Mouse (Mus musculus) mouse trophoblast stem cell (cell line): Measurements from ENCODE around the gene S1pr3.

Experiments used
- in situ Hi-C, 2 experiments: fragments of 300-500 bp; cut with MseI, MboI; formaldehyde crosslinking; loops; 2 replicates in 1 of 2; 3 replicates in 1 of 2; pipeline ENCODE4 v1.15.1; 2025

S1pr3 gene

DNA sequence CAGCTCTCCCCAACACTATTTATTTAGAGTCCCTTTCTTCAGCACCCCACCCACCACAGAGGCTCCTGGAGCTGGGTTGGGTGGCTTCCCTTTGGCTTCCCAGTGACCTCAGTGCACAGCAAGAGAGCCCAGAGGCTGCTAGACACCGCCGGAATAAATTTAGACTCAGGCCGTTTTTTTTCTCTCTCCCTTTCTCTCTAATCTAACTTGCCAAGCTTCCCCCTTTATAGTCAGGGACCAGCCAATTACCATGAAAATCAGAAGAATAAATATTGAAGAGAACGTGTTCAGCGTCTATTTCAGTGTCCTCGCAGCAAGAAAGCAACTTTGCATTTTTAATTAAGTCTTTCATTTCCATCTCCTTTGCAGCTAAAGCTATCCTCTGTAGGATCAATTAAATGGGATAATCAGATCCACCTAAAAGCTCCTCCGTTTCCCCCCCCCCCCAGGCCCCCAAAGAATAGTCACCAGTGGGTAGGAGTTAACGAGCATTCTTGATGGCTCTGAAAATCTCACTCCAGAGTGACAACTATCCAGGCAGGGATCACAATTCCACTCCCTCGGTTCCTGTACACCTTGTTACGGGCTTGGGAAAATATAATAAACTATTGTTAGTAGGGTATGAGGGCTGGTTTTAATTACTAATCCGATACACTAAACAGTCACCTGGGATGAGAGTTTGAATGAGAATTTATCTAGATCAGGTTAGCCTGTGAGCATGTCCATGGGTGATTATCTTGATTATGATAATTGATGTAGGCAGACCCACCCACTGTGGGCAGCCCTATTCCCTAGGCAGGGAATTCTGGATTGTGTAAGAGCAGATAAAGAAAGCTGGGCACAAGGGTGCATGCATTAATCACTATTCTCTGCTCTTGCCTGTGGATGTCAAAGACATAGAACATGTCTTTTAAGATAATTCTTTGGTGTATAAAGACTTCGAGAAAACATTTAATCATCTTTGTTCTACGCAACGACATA lies 29.0 kb downstream of the S1pr3 start:
- in situ Hi-C loops, result no loop called here

DNA sequence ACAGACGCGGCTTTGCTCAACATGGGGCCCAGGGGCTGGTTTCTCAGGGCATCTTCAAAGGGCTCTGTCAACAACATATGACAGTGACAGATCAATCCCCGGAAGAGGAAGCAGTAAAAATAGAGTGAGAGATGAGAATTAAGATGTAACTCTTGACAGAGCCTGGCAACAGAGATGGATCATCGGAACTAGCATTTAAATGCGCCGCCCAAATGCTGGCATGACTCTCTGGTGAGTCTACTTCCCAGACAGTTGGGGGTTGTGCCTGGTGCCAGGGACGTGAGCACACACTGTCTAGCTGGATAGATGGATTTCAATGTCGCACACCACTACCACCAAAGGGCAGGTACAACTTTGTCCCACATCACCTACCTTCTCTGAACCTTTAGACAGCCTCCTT lies 34.5 kb downstream of the S1pr3 start:
- in situ Hi-C loops, result no loop called here

DNA sequence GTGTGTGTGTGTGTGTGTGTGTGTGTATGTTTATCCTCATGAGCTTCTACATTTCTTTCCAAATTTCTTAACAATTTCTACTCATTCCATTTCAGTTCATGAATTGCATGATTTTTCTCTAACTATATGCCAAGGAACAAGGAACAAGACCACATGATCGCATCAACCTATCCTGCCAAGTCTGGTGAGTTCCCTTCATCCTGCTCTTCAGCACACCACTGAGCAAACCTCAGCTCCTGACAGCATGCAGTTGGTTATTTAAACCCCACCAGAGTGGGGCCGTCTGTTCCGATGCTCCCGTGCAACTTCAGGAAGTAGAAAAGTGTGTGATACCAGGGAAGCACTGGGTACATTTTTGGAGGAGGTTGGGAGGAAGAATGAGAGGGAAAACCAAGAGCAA lies 38.1 kb downstream of the S1pr3 start:
- in situ Hi-C loops, result no loop called here

DNA sequence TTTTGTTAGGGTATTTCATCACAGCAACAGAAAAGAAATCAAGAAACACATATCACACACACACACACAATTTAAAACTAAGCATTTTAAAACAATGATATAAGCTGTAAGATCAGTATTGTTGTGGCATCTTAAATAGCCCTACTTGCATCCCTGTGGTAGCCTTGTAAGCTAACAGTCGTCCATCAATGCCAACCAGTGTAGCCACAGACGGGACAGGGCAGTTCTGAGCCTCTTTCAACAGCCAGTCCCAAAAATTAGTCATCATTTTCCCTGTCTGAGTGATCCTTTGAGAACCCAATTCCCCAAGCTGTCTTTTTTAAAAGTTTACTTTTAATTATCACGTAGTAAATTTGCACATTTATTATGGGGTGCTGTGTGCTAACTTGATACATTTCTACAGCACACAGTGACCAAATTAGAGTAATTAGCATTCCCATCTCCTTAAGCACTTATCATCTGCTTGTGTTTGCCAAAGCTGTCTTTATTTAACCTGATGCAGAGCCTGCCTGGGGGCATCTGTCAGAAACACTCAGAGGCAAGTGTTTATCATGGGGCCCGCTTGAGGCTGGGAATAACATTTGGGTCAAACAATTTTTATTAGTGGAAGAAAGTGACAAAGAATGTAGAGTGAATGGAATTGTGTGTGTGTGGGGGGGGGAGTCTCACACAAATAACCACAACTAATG lies 47.9 kb downstream of the S1pr3 start:
- in situ Hi-C loops, result no loop called here

DNA sequence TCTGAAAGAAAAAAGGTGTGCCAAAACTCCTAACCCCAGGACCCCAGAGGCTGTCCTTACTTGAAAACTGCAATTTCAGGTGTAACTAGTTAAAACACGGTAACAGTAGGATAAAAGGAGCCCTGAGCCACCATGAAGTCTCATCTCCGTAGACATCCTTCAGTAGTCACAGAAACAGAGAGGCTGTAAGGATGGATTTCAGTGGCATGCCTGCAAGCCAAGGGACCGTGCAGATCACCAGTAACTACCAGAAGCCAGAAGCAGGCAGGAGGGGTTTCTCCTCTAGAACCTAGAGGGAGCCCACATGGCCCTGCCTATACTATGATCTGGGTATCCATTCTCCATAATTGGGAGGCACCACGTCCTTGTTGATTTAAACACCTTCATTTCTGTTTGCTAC lies 55.9 kb downstream of the S1pr3 start:
- in situ Hi-C loops, result no loop called here

DNA sequence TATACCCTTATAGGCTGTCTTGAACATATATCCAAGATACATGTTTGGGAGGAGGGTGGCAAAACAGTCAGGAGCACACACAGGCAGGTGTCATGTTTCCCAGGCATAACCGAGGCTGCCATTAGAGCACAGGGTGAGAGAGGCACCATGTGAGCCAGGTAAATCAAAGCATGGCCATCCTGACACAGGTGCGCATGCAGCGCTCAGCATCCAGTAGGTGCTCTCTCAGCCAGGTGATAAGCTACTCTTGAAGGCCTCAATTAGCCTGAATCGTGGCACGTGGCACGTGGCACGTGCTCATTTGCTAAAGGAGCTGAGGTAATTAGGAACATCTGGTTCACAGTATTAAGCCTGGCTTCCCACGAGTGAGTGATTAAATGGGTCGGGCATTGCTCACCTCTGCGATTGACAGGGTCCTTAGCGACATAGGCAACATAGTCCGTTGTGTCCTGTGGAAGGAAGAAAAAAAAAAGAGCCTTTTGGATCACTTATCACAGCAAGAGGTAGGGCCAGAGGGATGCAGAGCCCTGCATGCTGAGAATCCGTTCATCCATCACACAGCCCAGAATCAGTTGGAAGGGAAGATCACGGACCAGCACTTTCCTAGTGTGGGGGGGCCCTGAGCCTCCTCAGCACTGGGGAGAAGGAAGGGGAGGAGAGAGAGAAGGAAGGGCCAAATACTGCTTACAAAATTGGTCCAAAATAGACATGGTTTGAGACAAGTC lies 57.8 kb downstream of the S1pr3 start:
- in situ Hi-C loops, result no loop called here

- in situ Hi-C loops, result no loop called here
These were observed 60.3 kb downstream of the S1pr3 start for GRCm38 (mm10) chr13:51468697-51469250.
